Mouse (Mus musculus): ENCODE measurements around the gene AY358078.
"Not testable (repeated sequence)": the region's sequence is repeated elsewhere in the genome, so short reads cannot be mapped to it uniquely, and the experiment has no call there.

Gene AY358078

GRCm38 (mm10) chr14:51853399-51853798 is 53.6 kb downstream of the AY358078 start, which contains the start of gene Ear6:
Gene Ear6 (plus strand): TSS chr14:51853699.
- no peaks in the 10 kb centered on the region for H3K36me3 ChIP-seq (ENCODE audit: insufficient read depth, low read length)
- TF ChIP-seq CTCF (conservative IDR thresholded peaks at IDR 0.05; ENCODE audit: low read length) (no peak), NANOG (IDR thresholded peaks at IDR 0.05; ENCODE audit: borderline replicate concordance, low read length) (no peak), POU5F1 (IDR thresholded peaks at IDR 0.05; ENCODE audit: borderline replicate concordance, low read length) (no peak)
- H3K4me1 ChIP-seq (replicated peaks; ENCODE audit: low read depth, low read length) = no peaks in the 10 kb centered on the region
- no peaks in the 10 kb centered on the region for H3K9me3 ChIP-seq (ENCODE audit: low read length)
- H3K27me3 ChIP-seq (ENCODE audit: insufficient read depth, low read length) = no peaks in the 10 kb centered on the region
- H3K4me3 ChIP-seq (replicated peaks; ENCODE audit: low read length) = no peak within 1 kb of the TSS

GRCm38 (mm10) chr14:51855280-51855679 is 55.4 kb downstream of the AY358078 start:
- H3K36me3 ChIP-seq (ENCODE audit: insufficient read depth, low read length); H3K27me3 ChIP-seq (ENCODE audit: insufficient read depth, low read length); H3K4me3 ChIP-seq (replicated peaks; ENCODE audit: low read length); H3K4me1 ChIP-seq (replicated peaks; ENCODE audit: low read depth, low read length); H3K9me3 ChIP-seq (ENCODE audit: low read length): not testable (repeated sequence)

- not testable (repeated sequence) for H3K4me3 ChIP-seq (replicated peaks; ENCODE audit: low read length); H3K4me1 ChIP-seq (replicated peaks; ENCODE audit: low read depth, low read length); H3K9me3 ChIP-seq (ENCODE audit: low read length); H3K27me3 ChIP-seq (ENCODE audit: insufficient read depth, low read length); H3K36me3 ChIP-seq (ENCODE audit: insufficient read depth, low read length)
These were observed 63.8 kb downstream of the AY358078 start for GRCm38 (mm10) chr14:51863603-51864002.

GRCm38 (mm10) chr14:51870756-51871155 is 70.9 kb downstream of the AY358078 start:
- TF ChIP-seq NANOG (IDR thresholded peaks at IDR 0.05; ENCODE audit: borderline replicate concordance, low read length) (no peak), POU5F1 (IDR thresholded peaks at IDR 0.05; ENCODE audit: borderline replicate concordance, low read length) (no peak), CTCF (conservative IDR thresholded peaks at IDR 0.05; ENCODE audit: low read length) (no peak)
- Histone ChIP-seq H3K4me1 (replicated peaks; ENCODE audit: low read depth, low read length) (peaks cover 11% of the 10 kb centered on the region), H3K9me3 (ENCODE audit: low read length) (no peaks in the 10 kb centered on the region), H3K27me3 (ENCODE audit: insufficient read depth, low read length) (no peaks in the 10 kb centered on the region), H3K4me3 (replicated peaks; ENCODE audit: low read length) (no peak overlapping the region), H3K36me3 (ENCODE audit: insufficient read depth, low read length) (no peaks in the 10 kb centered on the region)

- H3K9me3 ChIP-seq (ENCODE audit: low read length) = no peaks in the 10 kb centered on the region
- no peak for TF ChIP-seq NANOG (IDR thresholded peaks at IDR 0.05; ENCODE audit: borderline replicate concordance, low read length)
- no peak for TF ChIP-seq POU5F1 (IDR thresholded peaks at IDR 0.05; ENCODE audit: borderline replicate concordance, low read length)
- TF ChIP-seq CTCF (conservative IDR thresholded peaks at IDR 0.05; ENCODE audit: low read length) = no peak
- H3K36me3 ChIP-seq (ENCODE audit: insufficient read depth, low read length) = no peaks in the 10 kb centered on the region
- no peak overlapping the region for H3K4me3 ChIP-seq (replicated peaks; ENCODE audit: low read length)
- peaks cover 10% of the 10 kb centered on the region for H3K4me1 ChIP-seq (replicated peaks; ENCODE audit: low read depth, low read length)
- no peaks in the 10 kb centered on the region for H3K27me3 ChIP-seq (ENCODE audit: insufficient read depth, low read length)
These were observed 71.9 kb downstream of the AY358078 start for GRCm38 (mm10) chr14:51871741-51872140.
